Mouse (Mus musculus) stomach, postnatal 0 days (tissue): ENCODE measurements around the gene Dapk2. TPM values are rescaled to one million over a fixed set of nuclear protein-coding genes. Genes with fewer than 3 reads are reported as not detected.

Experiments
- ATAC-seq: fragments of 200-750 bp; cut with Nextera tagmentation; 2 replicates; pipeline ENCODE4 v1.8.0; 2017; ENCODE audit not compliant: low FRiP score, low TSS enrichment
- DNase-seq: peaks from one replicate; pipeline ENCODE4 v3.0.0-alpha.2; 2016; ENCODE audit warnings: low spot score
- H3K27ac ChIP-seq: fragments of 300-500 bp; sonication (generic); replicated peaks from 2 replicates; pipeline ENCODE4 v1.5.1; 2014; ENCODE audit warnings: mild to moderate bottlenecking, control low read depth
- H3K27me3 ChIP-seq: fragments of 300-500 bp; sonication (generic); 2 replicates; pipeline ENCODE4 v1.6.1; 2014; ENCODE audit warnings: low read length; ENCODE audit not compliant: control insufficient read depth, insufficient read depth
- H3K36me3 ChIP-seq: fragments of 300-500 bp; sonication (generic); 2 replicates; pipeline ENCODE4 v1.6.1; 2014; ENCODE audit warnings: low read length, mixed read lengths; ENCODE audit not compliant: control insufficient read depth, insufficient read depth
- H3K4me1 ChIP-seq: fragments of 300-500 bp; sonication (generic); replicated peaks from 2 replicates; pipeline ENCODE4 v1.6.1; 2014; ENCODE audit warnings: antibody characterized with exemption; ENCODE audit not compliant: control insufficient read depth, insufficient read depth
- H3K4me2 ChIP-seq: fragments of 300-500 bp; sonication (generic); replicated peaks from 2 replicates; pipeline ENCODE4 v1.6.1; 2014; ENCODE audit warnings: low read depth, mild to moderate bottlenecking, control low read depth, moderate library complexity
- H3K4me3 ChIP-seq: fragments of 300-500 bp; sonication (generic); 2 replicates; pipeline ENCODE4 v1.5.1; 2014; ENCODE audit warnings: low read depth, low read length, control low read depth
- H3K9ac ChIP-seq: fragments of 300-500 bp; sonication (generic); 2 replicates; pipeline ENCODE4 v1.6.1; 2014; ENCODE audit warnings: mild to moderate bottlenecking, low read length, control low read depth, mixed read lengths
- H3K9me3 ChIP-seq: fragments of 300-500 bp; sonication (generic); 2 replicates; pipeline ENCODE4 v1.6.1; 2016; ENCODE audit warnings: low read length; ENCODE audit not compliant: control insufficient read depth
- CTCF ChIP-seq: IDR thresholded peaks from 2 replicates; pipeline ENCODE4 v1.5.1; 2016; ENCODE audit warnings: antibody characterized with exemption, low read depth, mild to moderate bottlenecking, moderate library complexity
- EP300 ChIP-seq: optimal IDR thresholded peaks from 2 replicates; pipeline ENCODE3; 2016; ENCODE audit warnings: antibody characterized with exemption
- WGBS: fragments of 180-500 bp; shearing (Covaris S2); extraction: QIAGEN DNeasy Blood & Tissue Kit; methylation state at CpG from one replicate; pipeline ENCODE4 v1.1.7; 2014; 5-methylcytosine and 5-hydroxymethylcytosine counted together
- polyA plus RNA-seq: library from polyadenylated mRNA; unstranded; fragments of >200 nt; fragmentation: Nextera tagmentation; extraction: Ambion mirVana; gene quantifications from 2 replicates; pipeline ENCODE4 v1.2.1, GENCODE M21; 2015

The Dapk2 gene
- polyA plus RNA-seq, 1 experiment from 2014 or later: 11.8 TPM

GRCm38 (mm10) chr9:66239173-66239572 is 81.2 kb downstream of the Dapk2 start:
- Histone ChIP-seq H3K4me1 (peaks cover 2% of the 10 kb centered on the region; the same call in 1 of the 2 replicates), H3K9me3 (no peaks in the 10 kb centered on the region), H3K36me3 (no peaks in the 10 kb centered on the region), H3K4me3 (no peak overlapping the region), H3K4me2 (no peak overlapping the region), H3K27me3 (no peaks in the 10 kb centered on the region), H3K27ac (no peak overlapping the region), H3K9ac (no peak overlapping the region)
- ATAC-seq (no peak), DNase-seq (no peak)
- WGBS: 74% methylated on average over 7 of the region's 7 CpGs
- TF ChIP-seq CTCF: no peak

DNA sequence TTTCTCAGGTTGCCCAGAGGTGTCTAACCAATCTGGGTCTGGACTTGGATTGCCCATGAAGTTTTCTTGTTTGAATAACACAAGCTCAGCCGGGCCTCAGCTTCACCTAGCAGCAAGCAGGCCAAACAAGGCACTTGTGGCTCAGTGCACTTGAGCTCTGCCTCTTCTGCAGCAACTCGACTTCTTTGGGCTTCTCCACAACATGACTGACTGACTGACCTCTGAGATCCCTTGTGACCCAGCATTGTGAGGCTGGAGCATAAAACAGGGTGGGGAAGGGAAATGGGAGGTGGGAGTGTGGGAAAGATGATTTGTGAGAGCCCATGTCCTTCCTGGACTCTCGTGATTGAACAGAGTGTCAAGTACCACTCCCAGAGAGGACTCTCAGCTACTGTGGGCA is 81.7 kb downstream of the Dapk2 start:
- H3K36me3 ChIP-seq: no peaks in the 10 kb centered on the region
- DNase-seq: no peak
- H3K9ac ChIP-seq: no peak overlapping the region
- H3K27me3 ChIP-seq: no peaks in the 10 kb centered on the region
- no peak overlapping the region for H3K27ac ChIP-seq
- H3K4me2 ChIP-seq: no peak overlapping the region
- H3K9me3 ChIP-seq: no peaks in the 10 kb centered on the region
- ATAC-seq: no peak
- no peak overlapping the region for H3K4me3 ChIP-seq
- peaks cover 2% of the 10 kb centered on the region; the same call in 1 of the 2 replicates for H3K4me1 ChIP-seq
- WGBS: 52% methylated on average over 3 of the region's 3 CpGs
- TF ChIP-seq CTCF (no peak), EP300 (no peak)

DNA sequence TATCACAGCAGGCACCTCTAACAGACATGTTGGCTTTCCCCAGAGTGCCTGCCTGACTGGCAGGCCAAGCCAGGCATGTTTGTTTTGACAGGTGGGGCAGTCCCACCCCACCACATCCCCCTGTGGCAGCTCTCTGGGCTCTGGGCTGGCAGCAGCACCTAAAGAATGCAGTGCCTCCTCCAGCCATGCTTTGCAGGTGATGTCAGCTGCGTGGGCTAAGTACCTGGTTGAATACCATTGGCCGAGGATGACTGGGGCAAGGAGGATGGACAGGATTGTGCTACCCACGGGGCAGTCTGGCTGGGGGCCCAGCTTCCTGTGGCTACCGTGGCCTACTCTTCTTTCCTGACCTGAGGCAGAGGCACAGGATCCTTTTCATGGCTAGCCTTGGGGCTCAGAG is 82.5 kb downstream of the Dapk2 start:
- DNase-seq (no peak), ATAC-seq (peak; percentile 41; the same call in 1 of the 2 replicates)
- no peaks in the 10 kb centered on the region for H3K36me3 ChIP-seq
- no peak overlapping the region for H3K4me2 ChIP-seq
- 38% methylated on average over 4 of the region's 4 CpGs for WGBS
- TF ChIP-seq CTCF: no peak
- no peak for TF ChIP-seq EP300
- H3K27ac ChIP-seq: no peak overlapping the region
- H3K4me3 ChIP-seq: no peak overlapping the region
- no peaks in the 10 kb centered on the region for H3K27me3 ChIP-seq
- H3K9me3 ChIP-seq: no peaks in the 10 kb centered on the region
- no peak overlapping the region for H3K9ac ChIP-seq
- peaks cover 2% of the 10 kb centered on the region; the same call in 1 of the 2 replicates for H3K4me1 ChIP-seq

DNA sequence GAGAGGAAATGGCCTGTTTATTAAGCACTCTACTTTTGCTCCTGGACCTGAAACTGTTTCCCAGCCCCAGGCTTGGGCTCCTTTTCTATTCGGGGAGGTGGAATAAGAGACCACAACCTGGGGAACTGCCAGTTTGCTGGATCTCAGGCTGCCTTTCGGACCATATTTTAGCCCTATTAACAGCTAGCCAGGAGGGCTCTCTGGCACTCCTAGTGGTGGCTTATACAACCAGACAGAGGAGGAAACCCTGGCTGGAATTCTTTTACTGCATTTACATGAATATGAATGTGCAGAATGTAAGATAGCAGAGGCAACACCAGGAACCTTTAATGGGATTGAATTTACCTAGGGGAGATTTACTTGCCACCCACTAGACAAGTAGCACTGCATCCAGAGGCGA is 83.0 kb downstream of the Dapk2 start:
- Histone ChIP-seq H3K36me3 (no peaks in the 10 kb centered on the region), H3K4me1 (peaks cover 2% of the 10 kb centered on the region; the same call in 1 of the 2 replicates), H3K4me3 (no peak overlapping the region), H3K9ac (no peak overlapping the region), H3K27ac (no peak overlapping the region), H3K4me2 (no peak overlapping the region), H3K27me3 (no peaks in the 10 kb centered on the region), H3K9me3 (no peaks in the 10 kb centered on the region)
- DNase-seq: peak; percentile 48
- ATAC-seq: peak; percentile 35; the same call in 1 of the 2 replicates
- WGBS: 43% methylated on average over 3 of the region's 3 CpGs
- TF ChIP-seq CTCF (peak; percentile 87), EP300 (no peak)

DNA sequence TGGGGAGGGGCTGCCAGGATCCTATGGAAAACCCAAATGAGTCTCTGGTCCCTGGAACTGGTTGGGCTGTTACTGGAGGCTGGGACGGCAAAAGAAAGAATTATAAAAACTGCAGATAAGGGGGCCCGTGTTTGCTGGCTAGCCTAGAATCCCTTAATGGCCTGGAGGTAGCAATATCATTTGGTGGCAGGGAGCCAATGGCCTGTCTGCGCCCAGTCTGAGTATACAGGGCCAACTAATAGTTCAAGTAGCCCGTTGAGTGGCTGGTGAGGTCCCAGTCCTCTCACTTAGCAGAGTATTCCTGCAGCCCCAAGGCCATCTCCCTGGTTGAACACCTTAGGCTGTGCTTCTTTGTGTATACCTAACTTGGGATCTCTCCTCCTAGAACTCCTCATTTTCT is 83.7 kb downstream of the Dapk2 start:
- no peak for ATAC-seq
- no peak overlapping the region for H3K4me2 ChIP-seq
- WGBS: 53% methylated on average over 4 of the region's 4 CpGs
- no peak overlapping the region for H3K27ac ChIP-seq
- no peak overlapping the region for H3K9ac ChIP-seq
- no peak overlapping the region for H3K4me3 ChIP-seq
- H3K36me3 ChIP-seq: no peaks in the 10 kb centered on the region
- H3K27me3 ChIP-seq: no peaks in the 10 kb centered on the region
- peaks cover 2% of the 10 kb centered on the region; the same call in 1 of the 2 replicates for H3K4me1 ChIP-seq
- no peak for DNase-seq
- TF ChIP-seq EP300: no peak
- no peak for TF ChIP-seq CTCF
- no peaks in the 10 kb centered on the region for H3K9me3 ChIP-seq

GRCm38 (mm10) chr9:66243240-66243639 is 85.2 kb downstream of the Dapk2 start:
- TF ChIP-seq CTCF: no peak
- TF ChIP-seq EP300: no peak
- H3K4me3 ChIP-seq: no peak overlapping the region
- H3K27ac ChIP-seq: no peak overlapping the region
- H3K9ac ChIP-seq: no peak overlapping the region
- H3K4me1 ChIP-seq: peaks cover 2% of the 10 kb centered on the region; the same call in 1 of the 2 replicates
- ATAC-seq (no peak), DNase-seq (no peak)
- no peaks in the 10 kb centered on the region for H3K36me3 ChIP-seq
- no peaks in the 10 kb centered on the region for H3K27me3 ChIP-seq
- WGBS: 64% methylated on average over 4 of the region's 4 CpGs
- H3K4me2 ChIP-seq: no peak overlapping the region
- H3K9me3 ChIP-seq: no peaks in the 10 kb centered on the region
